Mouse (Mus musculus) lung, postnatal 0 days (tissue): ENCODE measurements at regions not wholly inside any gene's neighbourhood (a gene's known extent, or its start where the extent isn't known, plus 50 kb on each side); places are given as distances from the start of the nearest gene placed in this dataset.

Source experiments
- ATAC-seq: fragments of 200-750 bp; cut with Nextera tagmentation; 2 replicates; pipeline ENCODE4 v1.8.0; 2017; ENCODE audit warnings: moderate library complexity
- DNase-seq: peaks from one replicate; pipeline ENCODE4 v3.0.0-alpha.2; 2016; ENCODE audit warnings: low spot score
- H3K27ac ChIP-seq: fragments of 300-500 bp; sonication (generic); 2 replicates; pipeline ENCODE4 v1.5.1; 2014; ENCODE audit warnings: antibody characterized with exemption, mild to moderate bottlenecking, low read length, mixed read lengths
- H3K27me3 ChIP-seq: fragments of 300-500 bp; sonication (generic); replicated peaks from 2 replicates; pipeline ENCODE4 v1.6.1; 2014; ENCODE audit warnings: low read length, mixed read lengths; ENCODE audit not compliant: insufficient read depth
- H3K36me3 ChIP-seq: fragments of 300-500 bp; sonication (generic); 2 replicates; pipeline ENCODE4 v1.6.1; 2014; ENCODE audit warnings: low read length, mixed read lengths; ENCODE audit not compliant: insufficient read depth
- H3K4me1 ChIP-seq: fragments of 300-500 bp; sonication (generic); 2 replicates; pipeline ENCODE4 v1.6.1; 2014; ENCODE audit warnings: antibody characterized with exemption, low read depth, low read length, mixed read lengths; ENCODE audit not compliant: insufficient read depth
- H3K4me2 ChIP-seq: fragments of 300-500 bp; sonication (generic); replicated peaks from 2 replicates; pipeline ENCODE4 v1.6.1; 2014; ENCODE audit warnings: low read depth, mild to moderate bottlenecking, low read length, moderate library complexity, mixed read lengths
- H3K4me3 ChIP-seq: fragments of 300-500 bp; sonication (generic); 2 replicates; pipeline ENCODE4 v1.5.1; 2014; ENCODE audit warnings: low read depth, low read length
- H3K9ac ChIP-seq: fragments of 300-500 bp; sonication (generic); replicated peaks from 2 replicates; pipeline ENCODE4 v1.6.1; 2014; ENCODE audit warnings: low read depth, mild to moderate bottlenecking
- H3K9me3 ChIP-seq: fragments of 300-500 bp; sonication (generic); 2 replicates; pipeline ENCODE4 v1.6.1; 2016; ENCODE audit warnings: low read length, mixed read lengths
- CTCF ChIP-seq: IDR thresholded peaks from 2 replicates; pipeline ENCODE4 v1.5.1; 2016; ENCODE audit warnings: antibody characterized with exemption, mild to moderate bottlenecking
- EP300 ChIP-seq: IDR thresholded peaks from 2 replicates; pipeline ENCODE4 v1.6.1; 2016; ENCODE audit warnings: antibody characterized with exemption, mild to moderate bottlenecking, control low read depth
- WGBS: fragments of 180-500 bp; shearing (Covaris S2); extraction: QIAGEN DNeasy Blood & Tissue Kit; methylation state at CpG from one replicate; pipeline ENCODE4 v1.1.7; 2014; 5-methylcytosine and 5-hydroxymethylcytosine counted together

GRCm38 (mm10) chr10:56737073-56737472 is 359.9 kb downstream of the Gja1 start:
- ATAC-seq (no peak), DNase-seq (no peak)
- no peaks in the 10 kb centered on the region for H3K4me1 ChIP-seq
- H3K36me3 ChIP-seq = no peaks in the 10 kb centered on the region
- H3K9ac ChIP-seq = no peak overlapping the region
- no peak overlapping the region for H3K27ac ChIP-seq
- no peaks in the 10 kb centered on the region for H3K9me3 ChIP-seq
- TF ChIP-seq CTCF = no peak
- no peak for TF ChIP-seq EP300
- H3K27me3 ChIP-seq = no peaks in the 10 kb centered on the region
- no peak overlapping the region for H3K4me2 ChIP-seq
- H3K4me3 ChIP-seq = no peak overlapping the region

- Histone ChIP-seq H3K9ac (no peak overlapping the region), H3K36me3 (no peaks in the 10 kb centered on the region), H3K4me2 (no peak overlapping the region), H3K4me1 (no peaks in the 10 kb centered on the region), H3K9me3 (no peaks in the 10 kb centered on the region), H3K27ac (no peak overlapping the region), H3K4me3 (no peak overlapping the region), H3K27me3 (no peaks in the 10 kb centered on the region)
- DNase-seq = peak; percentile 60
- 41% methylated on average over 3 of the region's 3 CpGs for WGBS
- TF ChIP-seq EP300 (peak; percentile 42; the same call in 1 of the 2 replicates), CTCF (no peak)
- peak; percentile 43; the same call in 1 of the 2 replicates for ATAC-seq
Observed at GRCm38 (mm10) chr10:56739621-56740020, 362.5 kb downstream of the Gja1 start.

GRCm38 (mm10) chr10:56752134-56752533 is 375.0 kb downstream of the Gja1 start:
- no peaks in the 10 kb centered on the region for H3K9me3 ChIP-seq
- 28% methylated on average over 1 of the region's 2 CpGs for WGBS
- TF ChIP-seq EP300 = no peak
- TF ChIP-seq CTCF = no peak
- DNase-seq = peak; percentile 6
- no peak overlapping the region for H3K4me2 ChIP-seq
- no peaks in the 10 kb centered on the region for H3K4me1 ChIP-seq
- H3K9ac ChIP-seq = no peak overlapping the region
- H3K36me3 ChIP-seq = no peaks in the 10 kb centered on the region
- ATAC-seq = peak; percentile 44
- no peak overlapping the region for H3K27ac ChIP-seq
- H3K27me3 ChIP-seq = no peaks in the 10 kb centered on the region
- H3K4me3 ChIP-seq = no peak overlapping the region

- H3K4me1 ChIP-seq = no peaks in the 10 kb centered on the region
- H3K36me3 ChIP-seq = no peaks in the 10 kb centered on the region
- H3K4me3 ChIP-seq = no peak overlapping the region
- ATAC-seq (no peak), DNase-seq (no peak)
- no peak overlapping the region for H3K9ac ChIP-seq
- H3K4me2 ChIP-seq = no peak overlapping the region
- TF ChIP-seq CTCF (no peak), EP300 (no peak)
- 22% methylated on average over 2 of the region's 2 CpGs for WGBS
- no peaks in the 10 kb centered on the region for H3K9me3 ChIP-seq
- H3K27me3 ChIP-seq = no peaks in the 10 kb centered on the region
- H3K27ac ChIP-seq = no peak overlapping the region
Observed at GRCm38 (mm10) chr10:56753576-56753975, 376.4 kb downstream of the Gja1 start.

GRCm38 (mm10) chr10:56754546-56755175 is 377.5 kb downstream of the Gja1 start:
- ATAC-seq = peak; percentile 41
- no peak overlapping the region for H3K4me3 ChIP-seq
- no peak overlapping the region for H3K4me2 ChIP-seq
- DNase-seq = peak; percentile 14
- no peak overlapping the region for H3K27ac ChIP-seq
- no peaks in the 10 kb centered on the region for H3K9me3 ChIP-seq
- no peaks in the 10 kb centered on the region for H3K36me3 ChIP-seq
- no peaks in the 10 kb centered on the region for H3K4me1 ChIP-seq
- H3K27me3 ChIP-seq = no peaks in the 10 kb centered on the region
- TF ChIP-seq EP300 (peak; percentile 48; the same call in 1 of the 2 replicates), CTCF (no peak)
- 50% methylated on average over 11 of the region's 11 CpGs for WGBS
- H3K9ac ChIP-seq = no peak overlapping the region

GRCm38 (mm10) chr10:56770629-56771028 is 393.5 kb downstream of the Gja1 start:
- no peak for TF ChIP-seq CTCF
- TF ChIP-seq EP300 = no peak
- ATAC-seq = no peak
- WGBS = 86% methylated on average over 4 of the region's 4 CpGs

GRCm38 (mm10) chr10:56782265-56782664 is 405.1 kb downstream of the Gja1 start:
- Histone ChIP-seq H3K27ac (no peak overlapping the region), H3K9me3 (no peaks in the 10 kb centered on the region), H3K9ac (no peak overlapping the region), H3K4me2 (no peak overlapping the region), H3K4me1 (no peaks in the 10 kb centered on the region), H3K27me3 (no peaks in the 10 kb centered on the region), H3K4me3 (no peak overlapping the region), H3K36me3 (no peaks in the 10 kb centered on the region)
- ATAC-seq = peak; percentile 43; the same call in 1 of the 2 replicates
- TF ChIP-seq CTCF (no peak), EP300 (no peak)
- 53% methylated on average over 2 of the region's 2 CpGs for WGBS
- peak; percentile 28 for DNase-seq

More at GRCm38 (mm10) chr10:56770629-56771028, 393.5 kb downstream of the Gja1 start:
- H3K4me2 ChIP-seq = no peak overlapping the region
- no peak overlapping the region for H3K9ac ChIP-seq
- no peak overlapping the region for H3K27ac ChIP-seq
- DNase-seq = no peak
- no peaks in the 10 kb centered on the region for H3K36me3 ChIP-seq
- H3K4me3 ChIP-seq = no peak overlapping the region
- no peaks in the 10 kb centered on the region for H3K4me1 ChIP-seq
- H3K27me3 ChIP-seq = no peaks in the 10 kb centered on the region
- H3K9me3 ChIP-seq = no peaks in the 10 kb centered on the region
